Comparison of ENCODE assay signal across 8 mouse cellular contexts in genomic region chr17:24896241-24896992, GRCm38 (mm10). TPM values are rescaled to one million over a fixed set of nuclear protein-coding genes. Genes with fewer than 3 reads are reported as not detected.
DNase-seq lines count a peak whose midpoint lies in the region; ATAC-seq and TF ChIP-seq lines count a peak whose summit lies in the region.

TSS of gene Nme3 (plus strand) at chr17:24896500.

- peaks cover 5% of the 10 kb centered on the region for H3K4me1 ChIP-seq in embryonic fibroblast, embryonic 13.5 days (ENCODE audit: control insufficient read depth, insufficient read depth, low read length)
- peaks cover 48% of the 10 kb centered on the region for H3K4me1 ChIP-seq in heart, embryonic 12.5 days (replicated peaks)
- H3K4me1 ChIP-seq in kidney, embryonic 16.5 days (ENCODE audit: insufficient read depth, low read length), result peaks cover 30% of the 10 kb centered on the region
- H3K4me1 ChIP-seq in liver, embryonic 13.5 days (replicated peaks), result peaks cover 59% of the 10 kb centered on the region
- peaks cover 27% of the 10 kb centered on the region for H3K4me1 ChIP-seq in stomach, embryonic 15.5 days

- no peaks in the 10 kb centered on the region for H3K9me3 ChIP-seq in heart, embryonic 12.5 days (replicated peaks)
- H3K9me3 ChIP-seq in kidney, embryonic 16.5 days (ENCODE audit: low read length), result no peaks in the 10 kb centered on the region
- H3K9me3 ChIP-seq in liver, embryonic 13.5 days (replicated peaks), result no peaks in the 10 kb centered on the region
- no peaks in the 10 kb centered on the region for H3K9me3 ChIP-seq in stomach, embryonic 15.5 days

- ATAC-seq in CD4-positive, CD25-positive, alpha-beta regulatory T cell, adult 4 months, result peak; percentile 51
- peak; percentile 79 for ATAC-seq in heart, embryonic 12.5 days (ENCODE audit: insufficient number of reproducible peaks, low FRiP score)
- peak; percentile 80 for ATAC-seq in kidney, embryonic 16.5 days (ENCODE audit: low FRiP score, low TSS enrichment)
- ATAC-seq in liver, embryonic 13.5 days (ENCODE audit: low read depth), result peak; percentile 77
- peak; percentile 72 for ATAC-seq in stomach, embryonic 15.5 days (ENCODE audit: insufficient read depth, low FRiP score, low read depth)

- no peaks in the 10 kb centered on the region for H3K27me3 ChIP-seq in heart, embryonic 12.5 days (replicated peaks)
- no peaks in the 10 kb centered on the region for H3K27me3 ChIP-seq in kidney, embryonic 16.5 days (ENCODE audit: insufficient read depth, low read length)
- H3K27me3 ChIP-seq in liver, embryonic 13.5 days, result no peaks in the 10 kb centered on the region
- no peaks in the 10 kb centered on the region for H3K27me3 ChIP-seq in stomach, embryonic 15.5 days (replicated peaks)

- peak within 1 kb of the TSS; percentile 83 for H3K4me3 ChIP-seq in embryonic fibroblast, embryonic 13.5 days (ENCODE audit: insufficient read depth, low read length)
- peak within 1 kb of the TSS; percentile 69 for H3K4me3 ChIP-seq in heart, embryonic 12.5 days
- H3K4me3 ChIP-seq in kidney, embryonic 16.5 days (ENCODE audit: low read length), result peak within 1 kb of the TSS; percentile 80
- H3K4me3 ChIP-seq in liver, embryonic 13.5 days (replicated peaks), result peak within 1 kb of the TSS; percentile 95
- H3K4me3 ChIP-seq in stomach, embryonic 15.5 days (replicated peaks), result peak within 1 kb of the TSS; percentile 84

- peak within 1 kb of the TSS; percentile 96 for H3K4me2 ChIP-seq in heart, embryonic 12.5 days
- H3K4me2 ChIP-seq in kidney, embryonic 16.5 days (replicated peaks; ENCODE audit: low read depth, low read length), result peak within 1 kb of the TSS; percentile 99
- H3K4me2 ChIP-seq in liver, embryonic 13.5 days, result peak within 1 kb of the TSS; percentile 96
- H3K4me2 ChIP-seq in stomach, embryonic 15.5 days, result peak within 1 kb of the TSS; percentile 86

- H3K9ac ChIP-seq in heart, embryonic 12.5 days, result peak within 1 kb of the TSS; percentile 94
- peak within 1 kb of the TSS; percentile 91 for H3K9ac ChIP-seq in kidney, embryonic 16.5 days (replicated peaks; ENCODE audit: low read length)
- H3K9ac ChIP-seq in liver, embryonic 13.5 days, result peak within 1 kb of the TSS; percentile 95
- H3K9ac ChIP-seq in stomach, embryonic 15.5 days, result peak within 1 kb of the TSS; percentile 75

- peak; percentile 84 for DNase-seq in brain, embryonic 14.5 days (ENCODE audit: low read depth)
- DNase-seq in liver, embryonic 13.5 days, result peak; percentile 73
- DNase-seq in neural tube, embryonic 10.5 days (ENCODE audit: extremely low spot score, low spot score), result peak; percentile 78

- peak; percentile 13; the same call in 1 of the 2 replicates for TF ChIP-seq CTCF in brain, embryonic 14.5 days (IDR thresholded peaks at IDR 0.05; ENCODE audit: borderline replicate concordance, extremely low read depth, insufficient read depth, insufficient read length)
- TF ChIP-seq CTCF in embryonic fibroblast, embryonic 13.5 days (IDR thresholded peaks at IDR 0.05; ENCODE audit: borderline replicate concordance, insufficient read depth, low read length), result peak; percentile 34; the same call in 1 of the 2 replicates

- H3K36me3 ChIP-seq in heart, embryonic 12.5 days, result peaks cover 71% of the 10 kb centered on the region
- H3K36me3 ChIP-seq in kidney, embryonic 16.5 days (ENCODE audit: insufficient read depth, low read length), result peaks cover 61% of the 10 kb centered on the region
- peaks cover 73% of the 10 kb centered on the region for H3K36me3 ChIP-seq in liver, embryonic 13.5 days
- peaks cover 53% of the 10 kb centered on the region for H3K36me3 ChIP-seq in stomach, embryonic 15.5 days

- WGBS in heart, embryonic 12.5 days, result 2% methylated on average over 50 of the region's 50 CpGs
- WGBS in kidney, embryonic 16.5 days, result under 1% methylated on average over 50 of the region's 50 CpGs
- under 1% methylated on average over 50 of the region's 50 CpGs for WGBS in liver, embryonic 13.5 days (ENCODE audit: insufficient replicate concordance)
- 1% methylated on average over 49 of the region's 50 CpGs for WGBS in stomach, embryonic 15.5 days

- no peak for TF ChIP-seq POLR2A in brain, embryonic 14.5 days (IDR thresholded peaks at IDR 0.05; ENCODE audit: borderline replicate concordance, extremely low read depth, insufficient read depth, insufficient read length, poor library complexity, severe bottlenecking)
- TF ChIP-seq POLR2A in embryonic fibroblast, embryonic 13.5 days (IDR thresholded peaks at IDR 0.05; ENCODE audit: low read depth, low read length), result no peak

- peak within 1 kb of the TSS; percentile 51 for H3K27ac ChIP-seq in embryonic fibroblast, embryonic 13.5 days (ENCODE audit: insufficient read depth, low read length)
- peak within 1 kb of the TSS; percentile 84 for H3K27ac ChIP-seq in heart, embryonic 12.5 days (ENCODE audit: poor library complexity, severe bottlenecking)
- H3K27ac ChIP-seq in kidney, embryonic 16.5 days (ENCODE audit: low read length), result peak within 1 kb of the TSS; percentile 78
- peak within 1 kb of the TSS; percentile 90 for H3K27ac ChIP-seq in liver, embryonic 13.5 days
- H3K27ac ChIP-seq in stomach, embryonic 15.5 days, result peak within 1 kb of the TSS; percentile 85

RNA-seq across cellular contexts. Expression of gene Nme3, which starts in this region (rescaled TPM):
- polyA plus RNA-seq in CD4-positive, CD25-positive, alpha-beta regulatory T cell, adult 4 months (2017; shearing (Covaris generic)), result 10 to 100 TPM; 40.7 to 52.5 TPM
- 71.5 and 91.4 TPM in 2 replicates for polyA plus RNA-seq in brain, embryonic 14.5 days (2012; rRNA removed)
- 2.7 and 4.7 TPM in 2 replicates for polyA plus RNA-seq in embryonic fibroblast, embryonic 13.5 days (2011; ENCODE audit: insufficient read length, low read depth, missing spikeins)
- 34.5 and 36.5 TPM in 2 replicates for polyA plus RNA-seq in heart, embryonic 12.5 days (2016; fragmentation: Nextera tagmentation; extraction: Ambion mirVana)
- 78.1 and 86.1 TPM in 2 replicates for polyA plus RNA-seq in kidney, embryonic 16.5 days (2015; fragmentation: Nextera tagmentation; extraction: Ambion mirVana)
- polyA plus RNA-seq in liver, embryonic 13.5 days (2015; fragmentation: Nextera tagmentation; extraction: Ambion mirVana), result 65.6 and 66.8 TPM in 2 replicates
- 77.5 and 79.8 TPM in 2 replicates for polyA plus RNA-seq in stomach, embryonic 15.5 days (2015; fragmentation: Nextera tagmentation; extraction: Ambion mirVana)

Comparison
In these comparisons a context has a peak if more than half of its experiments do, and no peak if none do; other contexts are left out.
1. Peak in every context shown above with its lines: DNase-seq, ATAC-seq, H3K4me3 ChIP-seq and H3K27ac ChIP-seq.